Mouse (Mus musculus): ENCODE measurements around the gene Cpeb1. TPM values are rescaled to one million over a fixed set of nuclear protein-coding genes. Genes with fewer than 3 reads are reported as not detected.

Gene Cpeb1
- polyA plus RNA-seq, 1 experiment from 2014 or later = 1.1 TPM

Other genes with a start within 250 kb of the Cpeb1 start
- 2.4 and 3.7 TPM in 2 replicates for gene Pde8a, start 241.9 kb downstream of the Cpeb1 start, polyA plus RNA-seq (2014; fragmentation: Nextera tagmentation; extraction: Ambion mirVana)
- 1,077 and 1,117 TPM in 2 replicates for gene Rps17, start 110.2 kb downstream of the Cpeb1 start, polyA plus RNA-seq (2014; fragmentation: Nextera tagmentation; extraction: Ambion mirVana)
- 26.1 and 27.3 TPM in 2 replicates for gene Ap3b2, start 38.5 kb upstream of the Cpeb1 start, polyA plus RNA-seq (2014; fragmentation: Nextera tagmentation; extraction: Ambion mirVana)
- gene BC048679, start 42.8 kb upstream of the Cpeb1 start, polyA plus RNA-seq (2014; fragmentation: Nextera tagmentation; extraction: Ambion mirVana) = not detected in 2 replicates
- gene Fsd2, start 111.5 kb upstream of the Cpeb1 start, polyA plus RNA-seq (2014; fragmentation: Nextera tagmentation; extraction: Ambion mirVana) = 0.15 and 0.25 TPM in 2 replicates
- 5.3 and 7.1 TPM in 2 replicates for gene Whamm, start 115.8 kb upstream of the Cpeb1 start, polyA plus RNA-seq (2014; fragmentation: Nextera tagmentation; extraction: Ambion mirVana)

All from forebrain, embryonic 11.5 days (tissue).